Mouse (Mus musculus) CH12.LX (cell line): Measurements from ENCODE around the gene Gnb1l. TPM values are rescaled to one million over a fixed set of nuclear protein-coding genes. Genes with fewer than 3 reads are reported as not detected.

Experiments
- DNase-seq: peaks from one replicate; pipeline ENCODE4 v3.0.0-alpha.2; 2013; ENCODE audit errors: extremely low read depth
- H3K27ac ChIP-seq: 2 replicates; pipeline ENCODE4 v1.5.1; 2012; ENCODE audit warnings: low read depth, mild to moderate bottlenecking, control low read depth, moderate library complexity; ENCODE audit not compliant: insufficient read depth
- H3K27me3 ChIP-seq: replicated peaks from 2 replicates; pipeline ENCODE3; 2012; ENCODE audit warnings: inconsistent platforms
- H3K36me3 ChIP-seq, 2 experiments: replicated peaks in 1 of 2; 2 replicates each; pipeline versions ENCODE3 to v1.6.1; 2012; ENCODE audit warnings: inconsistent platforms in 1 of 2, low read length in 1 of 2, mild to moderate bottlenecking in 1 of 2, mixed read lengths in 1 of 2, moderate library complexity in 1 of 2; ENCODE audit not compliant: control insufficient read depth in 1 of 2, insufficient read depth in 1 of 2
- H3K4me1 ChIP-seq, 2 experiments: 2 replicates each; pipeline ENCODE4 v1.6.1; 2012; ENCODE audit warnings: inconsistent platforms in 1 of 2, moderate library complexity in 1 of 2; ENCODE audit not compliant: insufficient read depth in 2 of 2, control insufficient read depth in 1 of 2
- H3K4me2 ChIP-seq: 2 replicates; pipeline ENCODE4 v1.6.1; 2012; ENCODE audit warnings: low read depth, mild to moderate bottlenecking, control low read depth; ENCODE audit not compliant: poor library complexity, insufficient read depth, severe bottlenecking
- H3K4me3 ChIP-seq, 3 experiments: fragments of 150-350 bp in 1 of 3; sonication (generic) in 1 of 3; replicated peaks in 1 of 3; 2 replicates each; pipeline versions ENCODE3 to v1.5.1; 2011 to 2012; ENCODE audit warnings: low read depth in 2 of 3, low read length in 2 of 3, mild to moderate bottlenecking in 2 of 3, moderate library complexity in 2 of 3, control low read depth in 1 of 3, improper control_type of control experiment in 1 of 3, inconsistent platforms in 1 of 3, mixed read lengths in 1 of 3; ENCODE audit not compliant: poor library complexity in 1 of 3
- H3K79me2 ChIP-seq: replicated peaks from 2 replicates; pipeline ENCODE4 v1.6.1; 2012; ENCODE audit warnings: mild to moderate bottlenecking, moderate library complexity; ENCODE audit not compliant: control insufficient read depth, poor library complexity, insufficient read depth, severe bottlenecking; ENCODE audit errors: extremely low read depth
- H3K9ac ChIP-seq: 2 replicates; pipeline ENCODE4 v1.6.1; 2012; ENCODE audit warnings: low read depth, mild to moderate bottlenecking, control low read depth, moderate library complexity; ENCODE audit not compliant: insufficient read depth
- H3K9me3 ChIP-seq: replicated peaks from 2 replicates; pipeline ENCODE3; 2012; ENCODE audit warnings: low read length, inconsistent platforms, mixed read lengths
- CHD1 ChIP-seq: IDR thresholded peaks from 2 replicates; pipeline ENCODE4 v1.6.1; 2012; ENCODE audit warnings: low read depth, low read length, improper control_type of control experiment, inconsistent platforms
- CTCF ChIP-seq, 2 experiments: IDR thresholded peaks in 1 of 2; conservative IDR thresholded peaks in 1 of 2; 2 replicates each; pipeline ENCODE4 v1.5.1; 2011 to 2012; ENCODE audit warnings: low read depth in 2 of 2, low read length in 2 of 2, improper control_type of control experiment in 1 of 2, inconsistent platforms in 1 of 2, mild to moderate bottlenecking in 1 of 2, moderate library complexity in 1 of 2
- ELF1 ChIP-seq: IDR thresholded peaks from 2 replicates; pipeline ENCODE4 v1.6.1; 2014; ENCODE audit warnings: low read depth, mild to moderate bottlenecking, inconsistent platforms, low read length, improper control_type of control experiment
- ETS1 ChIP-seq: conservative IDR thresholded peaks from 2 replicates; pipeline ENCODE4 v1.6.1; 2012; ENCODE audit warnings: low read depth, mild to moderate bottlenecking, inconsistent platforms, low read length, improper control_type of control experiment, moderate library complexity
- GABPA ChIP-seq: IDR thresholded peaks from 2 replicates; pipeline ENCODE4 v1.6.1; 2012; ENCODE audit warnings: low read depth, low read length, improper control_type of control experiment, inconsistent platforms; ENCODE audit not compliant: insufficient replicate concordance
- IRF4 ChIP-seq: IDR thresholded peaks from 2 replicates; pipeline ENCODE4 v1.6.1; 2014; ENCODE audit warnings: low read depth, mild to moderate bottlenecking, inconsistent platforms, low read length, improper control_type of control experiment
- JUN ChIP-seq: IDR thresholded peaks from 2 replicates; pipeline ENCODE4 v1.6.1; 2011; ENCODE audit warnings: low read depth, mild to moderate bottlenecking, low read length, improper control_type of control experiment, moderate library complexity; ENCODE audit not compliant: insufficient read depth
- JUND ChIP-seq: conservative IDR thresholded peaks from 2 replicates; pipeline ENCODE4 v1.6.1; 2011; ENCODE audit warnings: low read depth, low read length, improper control_type of control experiment
- KAT2A ChIP-seq: IDR thresholded peaks from 2 replicates; pipeline ENCODE4 v1.6.1; 2012; ENCODE audit warnings: low read length, improper control_type of control experiment, inconsistent platforms; ENCODE audit not compliant: insufficient replicate concordance
- MAFK ChIP-seq: IDR thresholded peaks from 2 replicates; pipeline ENCODE4 v1.6.1; 2011; ENCODE audit warnings: low read length, improper control_type of control experiment; ENCODE audit not compliant: insufficient replicate concordance
- MAX ChIP-seq: IDR thresholded peaks from 2 replicates; pipeline ENCODE4 v1.6.1; 2011; ENCODE audit warnings: low read length, improper control_type of control experiment
- MAZ ChIP-seq: IDR thresholded peaks from 2 replicates; pipeline ENCODE4 v1.6.1; 2012; ENCODE audit warnings: low read depth, mild to moderate bottlenecking, inconsistent platforms, low read length, improper control_type of control experiment, moderate library complexity
- MYC ChIP-seq: IDR thresholded peaks from 2 replicates; pipeline ENCODE4 v1.6.1; 2011; ENCODE audit warnings: low read depth, mild to moderate bottlenecking, improper control_type of control experiment, low read length
- NRF1 ChIP-seq: IDR thresholded peaks from 2 replicates; pipeline ENCODE4 v1.6.1; 2014; ENCODE audit warnings: low read depth, mild to moderate bottlenecking, inconsistent platforms, low read length, improper control_type of control experiment, moderate library complexity
- POLR2A ChIP-seq: IDR thresholded peaks from 2 replicates; pipeline ENCODE4 v1.6.1; 2011; ENCODE audit warnings: low read depth, mild to moderate bottlenecking, improper control_type of control experiment, low read length
- RAD21 ChIP-seq: IDR thresholded peaks from 2 replicates; pipeline ENCODE4 v1.6.1; 2011; ENCODE audit warnings: low read depth, mild to moderate bottlenecking, low read length, improper control_type of control experiment, moderate library complexity
- RCOR1 ChIP-seq: conservative IDR thresholded peaks from 2 replicates; pipeline ENCODE4 v1.6.1; 2012; ENCODE audit warnings: low read depth, mild to moderate bottlenecking, inconsistent platforms, low read length, improper control_type of control experiment
- SIN3A ChIP-seq: IDR thresholded peaks from 2 replicates; pipeline ENCODE4 v1.6.1; 2012; ENCODE audit warnings: low read length, improper control_type of control experiment, inconsistent platforms
- SMC3 ChIP-seq: IDR thresholded peaks from 2 replicates; pipeline ENCODE4 v1.6.1; 2011; ENCODE audit warnings: low read depth, low read length, improper control_type of control experiment
- TCF12 ChIP-seq: IDR thresholded peaks from 2 replicates; pipeline ENCODE4 v1.6.1; 2014; ENCODE audit warnings: low read depth, mild to moderate bottlenecking, inconsistent platforms, low read length, improper control_type of control experiment
- UBTF ChIP-seq: IDR thresholded peaks from 2 replicates; pipeline ENCODE4 v1.6.1; 2012; ENCODE audit warnings: low read depth, mild to moderate bottlenecking, inconsistent platforms, low read length, improper control_type of control experiment, moderate library complexity
- USF1 ChIP-seq: IDR thresholded peaks from 2 replicates; pipeline ENCODE4 v1.6.1; 2014; ENCODE audit warnings: low read depth, mild to moderate bottlenecking, inconsistent platforms, low read length, improper control_type of control experiment
- USF2 ChIP-seq: conservative IDR thresholded peaks from 2 replicates; pipeline ENCODE4 v1.6.1; 2011; ENCODE audit warnings: low read depth, low read length, improper control_type of control experiment
- ZKSCAN1 ChIP-seq: IDR thresholded peaks from 2 replicates; pipeline ENCODE4 v1.6.1; 2012; ENCODE audit warnings: low read depth, inconsistent platforms, low read length, improper control_type of control experiment, borderline replicate concordance
- ZMIZ1 ChIP-seq: IDR thresholded peaks from 2 replicates; pipeline ENCODE4 v1.6.1; 2012; ENCODE audit warnings: low read depth, mild to moderate bottlenecking, inconsistent platforms, low read length, improper control_type of control experiment
- ZNF384 ChIP-seq: IDR thresholded peaks from 2 replicates; pipeline ENCODE4 v1.6.1; 2012; ENCODE audit warnings: low read depth, low read length, improper control_type of control experiment, inconsistent platforms
- dilution Hi-C: fragments of 300-500 bp; cut with MboI; formaldehyde crosslinking; loops from 2 replicates; pipeline ENCODE4 v1.14.3; 2020; ENCODE audit warnings: low sequenced_read_pairs; ENCODE audit not compliant: extremely low pct_unique_long_range_greater_than_20kb, extremely low pct_ligation_motif_present
- in situ Hi-C: fragments of 300-500 bp; cut with MboI; formaldehyde crosslinking; loops from 3 replicates; pipeline ENCODE4 v1.14.3; 2019; ENCODE audit warnings: low sequenced_read_pairs, low pct_ligation_motif_present, low pct_unique_long_range_greater_than_20kb, mixed read lengths
- polyA plus RNA-seq: library from polyadenylated mRNA; unstranded; fragments of >175 nt; gene quantifications from 2 replicates; pipeline ENCODE4 v1.2.1, GENCODE M21; 2012; ENCODE audit warnings: low read depth; ENCODE audit not compliant: insufficient read length
- total RNA-seq, 2 experiments: library from RNA; depleted of rRNA; stranded (reverse); fragments of 300-350 nt in 1 of 2; fragments of >200 nt in 1 of 2; gene quantifications; 2 replicates each; pipeline ENCODE4 v1.2.3; 2012 to 2014

Gnb1l gene
- total and polyA plus RNA-seq, 3 experiments = 15.9 to 25.5 (median 21.5) TPM

DNA sequence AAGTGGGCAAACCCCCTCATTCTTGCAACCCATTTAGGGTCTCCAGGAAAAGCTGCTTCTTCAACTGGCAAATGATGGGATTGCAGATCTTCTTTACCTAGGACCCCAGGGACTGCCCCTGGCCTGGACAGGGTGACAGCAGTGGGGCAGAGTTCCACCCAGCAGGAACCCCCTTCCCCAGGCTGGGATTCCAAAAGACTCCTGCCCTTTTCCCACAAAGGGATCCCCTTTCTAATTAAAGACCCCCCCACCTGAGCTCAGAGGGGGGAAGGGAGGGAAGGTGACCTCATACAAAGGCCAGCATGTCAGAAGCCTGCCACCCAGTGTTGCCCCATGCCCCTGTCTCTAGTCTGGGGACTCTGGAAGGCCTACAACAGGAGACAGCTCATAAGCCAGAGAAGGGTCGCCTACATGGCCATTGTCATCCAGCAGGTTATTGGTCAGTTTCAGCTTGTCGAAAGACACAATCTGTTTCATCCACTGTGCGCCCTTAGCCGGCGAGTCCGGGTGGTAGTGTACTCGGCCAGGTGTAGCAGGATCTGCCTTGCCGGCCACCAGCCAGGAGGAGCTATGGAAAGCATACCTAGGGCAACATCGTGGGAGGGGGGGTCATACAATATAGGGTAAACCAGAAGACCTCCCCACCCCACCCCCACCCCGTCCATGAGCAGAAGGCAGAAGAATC, 85.3 kb downstream of the Gnb1l start:
- DNase-seq = no peak
- Histone ChIP-seq H3K4me3 (no peak overlapping the region), H3K4me1 (no peaks in the 10 kb centered on the region), H3K4me2 (no peak overlapping the region), H3K36me3 (no peaks in the 10 kb centered on the region), H3K27ac (no peak overlapping the region), H3K79me2 (no peaks in the 10 kb centered on the region), H3K9ac (no peak overlapping the region), H3K9me3 (peaks cover 57% of the 10 kb centered on the region), H3K27me3 (no peaks in the 10 kb centered on the region)
- TF ChIP-seq MAX (no peak), RAD21 (no peak), MAFK (no peak), GABPA (no peak), ELF1 (no peak), USF1 (no peak), IRF4 (no peak), RCOR1 (no peak), KAT2A (no peak), ZNF384 (no peak), UBTF (no peak), SMC3 (no peak), MYC (no peak), NRF1 (no peak), MAZ (no peak), CHD1 (no peak), ETS1 (no peak), JUN (no peak), ZKSCAN1 (no peak)
- dilution Hi-C loops (no loop called here), in situ Hi-C loops (no loop called here)

DNA sequence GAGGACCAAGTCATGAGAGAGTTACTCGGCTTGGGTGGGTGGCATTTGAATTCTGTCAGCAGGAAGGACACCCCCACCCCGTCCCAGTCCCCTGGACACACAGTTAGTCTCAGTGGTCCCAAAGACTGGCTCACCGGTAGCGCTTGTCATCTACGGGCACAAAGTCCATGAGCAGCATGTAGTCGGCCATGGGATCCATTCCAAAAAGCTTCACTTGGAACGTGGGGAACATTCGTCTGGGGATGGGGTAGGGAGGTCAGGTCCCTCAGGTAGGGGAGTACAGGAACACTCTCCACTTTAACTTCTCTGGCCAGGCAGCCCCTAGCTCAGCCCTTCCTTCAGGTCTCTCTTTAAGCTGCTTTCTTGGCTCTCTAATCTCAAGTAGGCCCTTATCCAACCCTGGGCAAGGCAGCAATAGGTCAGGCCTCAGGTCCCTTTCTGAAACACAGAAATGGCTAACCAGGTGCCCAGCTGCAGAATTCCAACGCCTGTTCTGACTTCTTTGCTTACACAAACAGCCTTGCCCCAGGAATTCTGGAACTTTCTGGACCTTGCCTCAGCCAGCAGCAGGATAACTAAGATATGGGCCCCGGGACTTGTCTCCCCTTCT, 86.5 kb downstream of the Gnb1l start:
- peaks cover 8% of the 10 kb centered on the region for H3K27me3 ChIP-seq

More for the DNA sequence above, 86.5 kb downstream of the Gnb1l start:
- in situ Hi-C loops (no loop called here), dilution Hi-C loops (no loop called here)
- no peaks in the 10 kb centered on the region for H3K79me2 ChIP-seq
- H3K36me3 ChIP-seq = no peaks in the 10 kb centered on the region
- TF ChIP-seq SMC3 (no peak), JUND (no peak), MAX (no peak), UBTF (no peak), POLR2A (no peak), USF2 (no peak), ZMIZ1 (no peak), SIN3A (no peak), CTCF (conservative IDR thresholded peaks at IDR 0.05 in 1 of 2, IDR thresholded peaks at IDR 0.05 in 1 of 2; ENCODE audit: low read depth in 2 of 2, low read length in 2 of 2) (no peak), CHD1 (no peak), TCF12 (no peak), ZKSCAN1 (no peak)
- no peak overlapping the region for H3K4me3 ChIP-seq
- H3K9me3 ChIP-seq = peaks cover 59% of the 10 kb centered on the region
- H3K27ac ChIP-seq = no peak overlapping the region
- peaks cover 0 to 4% of the 10 kb centered on the region in 2 experiments; a peak in 2 of 4 replicates for H3K4me1 ChIP-seq
- no peak overlapping the region for H3K4me2 ChIP-seq
- DNase-seq = no peak
- no peak overlapping the region for H3K9ac ChIP-seq
